Mouse (Mus musculus) testis, adult 2 months (tissue): Measurements from ENCODE around the gene Zfp74. TPM values are rescaled to one million over a fixed set of nuclear protein-coding genes. Genes with fewer than 3 reads are reported as not detected.
"Not testable (repeated sequence)": the region's sequence is repeated elsewhere in the genome, so short reads cannot be mapped to it uniquely, and the experiment has no call there.

ENCODE experiments used
- H3K27ac ChIP-seq: fragments of 200-500 bp; 2 replicates; pipeline ENCODE4 v1.5.1; 2012; ENCODE audit warnings: low read depth, low read length; ENCODE audit not compliant: control insufficient read depth, insufficient read depth
- H3K27me3 ChIP-seq: fragments of 200-500 bp; 2 replicates; pipeline ENCODE4 v1.6.1; 2012; ENCODE audit warnings: mild to moderate bottlenecking, low read length, moderate library complexity; ENCODE audit not compliant: control insufficient read depth, insufficient read depth
- H3K36me3 ChIP-seq: fragments of 200-500 bp; 2 replicates; pipeline ENCODE4 v1.6.1; 2012; ENCODE audit warnings: mild to moderate bottlenecking, low read length; ENCODE audit not compliant: control insufficient read depth, insufficient read depth
- H3K4me1 ChIP-seq: fragments of 200-500 bp; 2 replicates; pipeline ENCODE4 v1.6.1; 2012; ENCODE audit warnings: low read length; ENCODE audit not compliant: control insufficient read depth, insufficient read depth
- H3K4me3 ChIP-seq: fragments of 200-500 bp; 2 replicates; pipeline ENCODE4 v1.5.1; 2012; ENCODE audit warnings: low read depth, mild to moderate bottlenecking, low read length, moderate library complexity, mixed read lengths; ENCODE audit not compliant: control insufficient read depth
- CTCF ChIP-seq: fragments of 200-500 bp; IDR thresholded peaks from 2 replicates; pipeline ENCODE4 v1.5.1; 2012; ENCODE audit warnings: low read depth, mild to moderate bottlenecking, inconsistent platforms, low read length, moderate library complexity; ENCODE audit not compliant: control insufficient read depth, insufficient read depth, insufficient replicate concordance
- POLR2A ChIP-seq: fragments of 200-500 bp; IDR thresholded peaks from 2 replicates; pipeline ENCODE4 v1.6.1; 2012; ENCODE audit warnings: low read depth, mild to moderate bottlenecking, inconsistent platforms, low read length, moderate library complexity; ENCODE audit not compliant: control insufficient read depth
- polyA plus RNA-seq: library from polyadenylated mRNA; depleted of rRNA; stranded (reverse); fragments of >200 nt; gene quantifications from 2 replicates; pipeline ENCODE4 v1.2.3, GENCODE M21; 2012

Zfp74 gene
- polyA plus RNA-seq, 1 experiment, result 0.93 TPM

GRCm38 (mm10) chr7:29980761-29981160, 26.9 kb upstream of the Zfp74 start:
- Histone ChIP-seq H3K4me3 (no peak overlapping the region), H3K27me3 (no peaks in the 10 kb centered on the region), H3K4me1 (peaks cover 2% of the 10 kb centered on the region; the same call in 1 of the 2 replicates), H3K27ac (no peak overlapping the region), H3K36me3 (no peaks in the 10 kb centered on the region)
- TF ChIP-seq CTCF, result no peak
- TF ChIP-seq POLR2A, result no peak

- Histone ChIP-seq H3K4me1 (0 out of 2 replicates have a peak, but pooled peaks cover 4% of the 10 kb centered on the region), H3K4me3 (peak overlapping the region; percentile 67), H3K27me3 (no peaks in the 10 kb centered on the region), H3K27ac (no peak overlapping the region), H3K36me3 (no peaks in the 10 kb centered on the region)
- TF ChIP-seq CTCF (no peak), POLR2A (no peak)
Measured at GRCm38 (mm10) chr7:29970686-29971085, 16.8 kb upstream of the Zfp74 start.

- not testable (repeated sequence) for H3K4me1 ChIP-seq, H3K36me3 ChIP-seq, H3K27ac ChIP-seq, H3K4me3 ChIP-seq, H3K27me3 ChIP-seq
Measured at GRCm38 (mm10) chr7:29965115-29965810, 11.4 kb upstream of the Zfp74 start.

- Histone ChIP-seq H3K27ac (no peak overlapping the region), H3K27me3 (no peaks in the 10 kb centered on the region), H3K4me1 (no peaks in the 10 kb centered on the region), H3K4me3 (no peak overlapping the region), H3K36me3 (no peaks in the 10 kb centered on the region)
- no peak for TF ChIP-seq POLR2A
- TF ChIP-seq CTCF, result 0 out of 2 replicates have a peak, but pooled peaks have one; percentile 12
Measured at GRCm38 (mm10) chr7:29959004-29959403, 5.1 kb upstream of the Zfp74 start.

GRCm38 (mm10) chr7:29958125-29958724, 4.3 kb upstream of the Zfp74 start:
- TF ChIP-seq CTCF (no peak), POLR2A (no peak)
- no peaks in the 10 kb centered on the region for H3K36me3 ChIP-seq
- no peak overlapping the region for H3K4me3 ChIP-seq
- peaks cover 5% of the 10 kb centered on the region for H3K4me1 ChIP-seq
- H3K27ac ChIP-seq, result no peak overlapping the region
- no peaks in the 10 kb centered on the region for H3K27me3 ChIP-seq

- Histone ChIP-seq H3K27ac (no peak overlapping the region), H3K36me3 (no peaks in the 10 kb centered on the region), H3K4me3 (peak overlapping the region; percentile 13), H3K4me1 (peaks cover 5% of the 10 kb centered on the region), H3K27me3 (no peaks in the 10 kb centered on the region)
- TF ChIP-seq POLR2A, result no peak
- no peak for TF ChIP-seq CTCF
Measured at GRCm38 (mm10) chr7:29956257-29956656, 2.4 kb upstream of the Zfp74 start.

- Histone ChIP-seq H3K27ac (no peak overlapping the region), H3K4me1 (peaks cover 5% of the 10 kb centered on the region), H3K36me3 (no peaks in the 10 kb centered on the region), H3K4me3 (no peak overlapping the region), H3K27me3 (no peaks in the 10 kb centered on the region)
- TF ChIP-seq POLR2A (no peak), CTCF (peak; percentile 50; the same call in 1 of the 2 replicates)
Measured at GRCm38 (mm10) chr7:29954731-29955130, 842 bp upstream of the Zfp74 start.
